Mouse (Mus musculus): ENCODE results near the gene Smim11.
A peak's percentile ranks its signal among the peaks of the same experiment; 100 is the strongest.

Gene Smim11

DNA sequence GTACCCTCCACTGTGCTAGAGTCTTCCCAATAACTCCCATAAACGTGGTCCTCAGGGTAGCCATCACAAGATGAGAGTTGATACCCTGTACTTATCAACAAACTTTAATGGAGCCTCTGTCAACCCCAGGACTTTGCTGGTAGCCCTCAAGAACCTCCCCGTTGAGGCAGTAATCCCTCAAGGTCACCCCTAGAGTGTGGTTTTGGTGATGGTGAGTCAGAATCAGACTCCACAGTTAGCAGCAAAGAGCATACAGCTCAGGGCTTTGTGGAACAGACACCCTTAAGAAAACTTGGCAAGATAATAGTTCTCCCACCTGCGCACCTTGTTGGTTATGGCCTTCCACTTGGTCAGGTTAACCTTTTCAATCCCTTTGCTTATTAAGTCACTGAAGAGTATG, 19.3 kb downstream of the Smim11 start:
- no peak for DNase-seq (ENCODE audit: low spot score)

- no peak for DNase-seq (ENCODE audit: low spot score)
Observed at GRCm38 (mm10) chr16:92321341-92321740, 20.3 kb downstream of the Smim11 start, which contains the start of gene Fam243. Fam243 (minus strand) TSS chr16:92321441.

DNA sequence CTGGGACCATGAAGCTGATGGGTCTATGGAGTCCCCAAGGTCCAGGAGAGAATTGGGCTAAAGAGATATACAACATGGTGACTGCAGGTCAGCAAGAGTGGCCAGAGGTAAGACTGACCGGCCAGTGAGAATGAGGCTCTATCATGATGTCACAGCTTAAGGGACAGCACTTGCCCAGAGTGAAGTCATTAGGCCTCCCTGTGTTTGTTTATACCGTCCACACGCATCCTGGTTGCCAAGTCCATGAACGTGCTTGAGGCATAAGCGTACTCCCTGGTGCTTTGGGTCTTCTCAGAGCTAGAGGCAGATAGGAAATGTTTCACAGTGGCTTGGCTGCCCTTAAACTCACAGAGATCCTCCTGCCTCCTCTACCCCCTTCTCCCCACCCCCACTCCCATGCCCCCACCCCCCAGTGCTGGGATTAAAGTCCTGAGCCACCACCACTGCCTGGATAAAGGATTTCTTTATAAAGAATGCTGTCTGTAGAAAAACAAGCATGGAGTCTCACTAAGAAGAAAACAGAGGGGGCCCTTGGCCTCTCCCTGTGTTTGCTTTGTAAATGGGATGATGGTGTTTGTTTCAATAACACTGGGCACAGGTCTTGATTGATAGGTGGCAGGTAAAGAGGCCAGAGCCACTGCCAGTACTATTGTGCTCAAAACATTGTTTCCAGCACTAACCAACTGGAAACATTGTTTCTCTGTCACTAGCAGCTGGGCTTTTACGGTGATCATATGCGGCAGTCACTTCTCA, 23.4 kb downstream of the Smim11 start:
- no peak for DNase-seq (ENCODE audit: low spot score)

DNA sequence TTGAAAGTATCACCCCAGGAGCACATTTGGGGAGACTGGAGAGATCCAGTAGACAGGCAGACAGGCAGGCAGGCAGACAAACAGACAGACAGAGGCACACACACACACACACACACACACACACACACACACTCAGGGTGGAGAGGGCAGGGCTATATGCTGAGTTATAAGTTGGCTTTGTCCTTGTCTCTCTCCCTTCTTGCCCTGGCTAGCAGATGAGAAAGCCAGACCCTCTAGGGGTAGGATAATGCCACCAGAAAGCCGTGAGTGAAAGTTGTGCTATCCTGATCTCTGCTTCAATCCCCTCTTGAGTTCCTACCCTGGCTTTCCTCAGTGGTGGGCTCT, 23.9 kb downstream of the Smim11 start:
- no peak for DNase-seq (ENCODE audit: low spot score)

GRCm38 (mm10) chr16:92327911-92328310, 26.8 kb downstream of the Smim11 start:
- no peak for DNase-seq (ENCODE audit: low spot score)

GRCm38 (mm10) chr16:92330966-92331365, 29.9 kb downstream of the Smim11 start:
- no peak for DNase-seq (ENCODE audit: low spot score)

DNA sequence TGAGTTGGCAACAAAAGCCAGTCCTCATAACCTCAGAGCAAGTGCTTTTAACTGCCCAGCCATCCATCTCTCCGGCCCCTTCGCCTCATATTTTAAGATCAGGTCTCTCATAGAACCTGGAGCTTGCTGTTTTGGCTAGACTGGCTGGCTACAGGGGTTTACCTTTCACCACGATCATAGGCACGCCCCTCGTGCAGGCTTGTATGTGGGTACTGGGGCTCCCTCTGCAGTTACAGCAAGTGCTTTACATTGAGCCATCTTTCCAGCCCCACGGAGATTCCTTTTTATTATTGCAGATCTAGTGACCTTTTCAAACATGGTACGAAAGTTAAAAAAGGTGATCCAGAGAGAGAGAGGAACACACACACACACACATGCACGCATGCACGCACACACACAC, 33.5 kb downstream of the Smim11 start:
- no peak for DNase-seq (ENCODE audit: low spot score)

GRCm38 (mm10) chr16:92336280-92336679, 35.2 kb downstream of the Smim11 start:
- peak; percentile 71 for DNase-seq (ENCODE audit: low spot score)

GRCm38 (mm10) chr16:92340612-92341511, 39.8 kb downstream of the Smim11 start:
- DNase-seq (ENCODE audit: low spot score), result peak; percentile 72

- no peak for DNase-seq (ENCODE audit: low spot score)
Observed at GRCm38 (mm10) chr16:92345177-92345576, 44.1 kb downstream of the Smim11 start.

GRCm38 (mm10) chr16:92346297-92346916, 45.3 kb downstream of the Smim11 start:
- no peak for DNase-seq (ENCODE audit: low spot score)

DNA sequence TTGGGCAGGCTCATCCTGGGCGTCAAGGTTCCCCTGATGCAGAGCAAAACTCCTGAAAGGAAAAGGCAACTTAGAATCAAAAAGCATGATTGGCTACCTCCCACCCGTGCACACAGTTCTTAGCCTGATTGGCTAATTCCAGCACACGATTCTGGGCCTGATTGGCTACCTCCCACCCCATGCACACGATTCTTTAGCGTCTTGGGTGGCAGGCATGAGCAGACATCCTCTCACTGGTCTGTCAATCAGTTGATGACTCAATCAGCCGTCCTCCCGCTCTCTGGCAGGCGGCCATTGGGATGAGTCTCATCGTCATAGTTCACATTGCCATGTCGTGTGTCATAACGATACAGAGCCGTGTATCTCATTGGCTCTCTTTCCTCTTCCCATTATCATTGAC, 47.9 kb downstream of the Smim11 start:
- peak; percentile 22 for DNase-seq (ENCODE audit: low spot score)

DNA sequence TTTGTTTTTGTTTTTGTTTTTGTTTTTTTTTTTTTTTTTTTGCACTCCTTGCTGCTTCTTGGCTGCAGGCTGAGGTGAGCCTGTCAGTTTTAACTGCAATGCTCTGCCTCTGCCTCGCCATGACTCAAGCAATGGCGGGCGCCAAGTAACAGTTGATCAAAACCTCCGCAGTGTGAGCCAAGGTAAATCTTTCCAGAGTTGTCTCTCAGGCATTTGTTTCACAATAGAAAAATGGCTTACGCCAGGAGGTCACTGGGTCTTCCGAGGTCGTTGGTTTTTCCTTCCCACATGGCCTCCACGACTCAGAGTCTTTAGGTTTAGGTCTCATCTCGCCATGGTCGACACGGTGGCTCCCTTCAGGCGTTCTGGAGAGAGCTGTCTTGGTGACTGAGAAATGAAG, 52.2 kb downstream of the Smim11 start:
- no peak for DNase-seq (ENCODE audit: low spot score)

DNA sequence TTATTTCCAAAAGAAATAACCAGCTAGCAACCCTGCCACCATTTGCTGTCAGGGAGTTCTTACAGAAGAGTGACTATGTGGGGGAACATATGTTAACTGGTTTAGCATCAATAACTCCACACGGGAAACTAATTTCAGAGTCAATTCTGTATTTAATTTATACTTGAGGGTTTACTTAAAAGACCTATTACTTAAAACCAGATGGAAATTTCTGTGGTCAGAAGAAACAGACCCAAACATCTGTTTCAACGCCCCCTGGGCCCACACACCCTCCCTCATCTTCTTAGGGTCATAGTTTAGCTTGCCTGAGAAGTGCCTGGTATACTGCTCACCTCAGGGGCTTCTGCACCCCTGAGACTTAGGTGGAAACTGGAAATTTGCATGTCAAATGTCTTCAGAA, 52.8 kb downstream of the Smim11 start:
- no peak for DNase-seq (ENCODE audit: low spot score)

DNA sequence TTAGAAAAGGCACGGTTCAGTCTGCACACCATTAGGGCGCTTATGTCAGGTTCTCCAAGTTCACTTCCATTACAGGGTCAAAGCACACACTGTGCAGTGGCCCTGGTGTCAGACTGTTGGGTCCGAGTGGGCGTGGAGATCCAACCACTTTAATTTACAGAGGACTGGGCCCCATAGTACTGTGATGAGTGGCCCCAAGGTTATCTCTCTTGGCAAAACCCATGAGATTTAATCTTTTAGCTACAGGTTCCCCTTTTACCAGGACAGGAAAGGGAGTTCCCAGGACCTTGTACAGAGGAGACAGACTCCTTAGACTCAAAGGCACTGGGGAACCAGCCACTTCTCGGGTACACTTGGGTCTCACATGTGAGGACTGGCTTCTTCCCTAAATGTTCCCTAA, 54.3 kb downstream of the Smim11 start:
- DNase-seq (ENCODE audit: low spot score), result no peak

DNA sequence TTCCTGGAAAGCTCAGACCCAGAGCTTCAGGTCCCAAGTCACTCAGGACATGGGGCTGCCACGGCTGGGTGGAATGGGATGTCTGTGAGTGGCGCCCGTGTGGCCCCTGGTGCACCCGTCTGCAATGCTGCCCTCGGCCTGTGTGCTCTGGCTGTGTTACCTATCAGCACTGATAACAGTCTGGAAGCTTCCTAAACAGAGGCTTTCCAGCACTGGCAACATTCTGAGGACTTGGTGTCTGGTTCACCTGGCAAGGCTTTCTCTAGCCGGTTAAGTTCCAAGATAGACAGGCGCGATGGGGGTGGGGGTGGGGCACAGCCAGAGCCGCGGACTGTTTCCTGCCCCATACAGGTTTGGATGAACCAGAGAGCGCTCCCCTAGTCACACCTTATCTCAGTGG, 54.9 kb downstream of the Smim11 start:
- DNase-seq (ENCODE audit: low spot score), result no peak

DNA sequence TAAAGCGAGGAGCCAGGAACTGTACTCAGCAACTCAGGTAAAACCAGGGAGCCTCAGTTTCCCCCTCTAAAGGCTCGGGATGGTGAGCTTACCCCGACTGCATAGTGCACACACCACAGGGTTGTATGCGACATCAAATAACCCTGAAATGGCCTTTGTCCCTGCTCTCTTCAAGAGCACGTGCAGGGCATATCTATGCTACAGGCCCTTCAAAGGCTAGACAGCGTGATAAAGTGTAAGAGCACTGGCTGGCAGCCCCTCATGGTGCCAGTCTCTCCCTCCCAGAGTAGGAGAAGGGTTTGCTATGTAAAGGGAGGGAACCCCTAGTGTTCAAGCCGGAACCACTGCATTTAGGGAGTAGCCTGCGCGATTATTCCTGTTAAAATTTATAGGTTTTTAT, 55.9 kb downstream of the Smim11 start:
- no peak for DNase-seq (ENCODE audit: low spot score)

DNA sequence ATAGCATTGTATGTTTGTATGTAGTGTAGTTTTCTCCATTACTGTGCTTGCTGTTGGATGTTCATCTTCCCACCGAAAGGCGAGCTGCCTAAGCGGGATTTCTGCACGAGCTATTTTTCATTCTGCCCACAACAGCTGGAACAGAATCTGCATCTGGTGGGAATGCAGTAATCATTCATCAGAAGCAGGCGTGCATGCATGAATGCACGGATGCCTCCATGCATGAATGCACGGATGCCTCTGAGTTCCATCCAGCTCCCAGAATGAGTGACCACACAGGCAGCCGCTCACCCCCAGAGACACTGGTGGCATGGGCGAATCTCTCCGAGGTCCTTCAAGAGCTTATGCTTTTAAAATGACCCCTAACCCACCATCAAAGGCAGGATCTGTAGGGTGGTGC, 56.5 kb downstream of the Smim11 start:
- no peak for DNase-seq (ENCODE audit: low spot score)

DNA sequence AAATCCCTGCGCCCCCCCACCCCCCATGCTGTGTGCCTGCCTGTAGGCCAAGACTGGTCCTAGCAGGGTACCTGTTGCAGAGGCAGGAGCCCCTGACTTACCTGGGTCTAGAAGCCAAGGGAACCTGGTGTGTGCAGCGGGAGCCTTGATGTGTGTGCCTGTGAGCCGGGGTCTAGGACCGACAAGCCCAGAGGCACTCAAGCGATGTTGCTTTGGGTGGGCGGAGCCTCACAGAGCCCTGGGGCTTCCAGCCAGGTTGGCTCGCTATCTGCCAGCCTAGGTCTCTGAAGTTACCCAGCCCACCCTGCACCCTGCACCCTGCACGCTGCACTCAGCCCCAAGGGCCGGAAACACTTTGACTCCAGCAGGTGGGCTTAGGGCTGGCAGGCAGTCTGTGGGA, 57.6 kb downstream of the Smim11 start:
- no peak for DNase-seq (ENCODE audit: low spot score)

- DNase-seq (ENCODE audit: low spot score), result no peak
Observed at GRCm38 (mm10) chr16:92359229-92359628, 58.1 kb downstream of the Smim11 start, which contains the start of gene Kcne1. Kcne1 (minus strand) TSS chr16:92359468.

DNA sequence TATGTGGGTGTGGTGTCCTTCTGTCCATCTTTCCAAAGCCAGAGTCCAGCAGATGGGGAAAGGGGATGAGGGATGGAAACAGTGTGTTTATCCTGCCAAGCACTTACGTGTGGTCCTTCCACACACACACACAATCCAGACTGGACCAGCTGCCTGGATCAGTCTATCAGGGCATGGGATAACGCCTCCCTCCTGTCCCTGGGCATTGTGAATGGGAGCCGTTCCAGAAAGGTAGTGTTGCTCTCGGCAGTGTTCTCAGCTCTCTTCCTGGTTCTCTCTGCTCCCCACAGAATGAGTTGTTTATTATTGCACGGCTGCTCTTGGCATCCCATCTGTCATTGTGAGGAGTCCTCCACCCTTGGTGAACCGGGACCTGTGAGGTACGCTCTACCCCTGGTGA, 59.6 kb downstream of the Smim11 start:
- DNase-seq (ENCODE audit: low spot score), result no peak
